Mouse (Mus musculus) midbrain, postnatal 0 days (tissue): Measurements from ENCODE around the gene Fig4. TPM values are rescaled to one million over a fixed set of nuclear protein-coding genes. Genes with fewer than 3 reads are reported as not detected.

Source experiments
- ATAC-seq: fragments of 200-750 bp; cut with Nextera tagmentation; 2 replicates; pipeline ENCODE4 v1.8.0; 2017; ENCODE audit warnings: moderate number of reproducible peaks, mild to moderate bottlenecking, moderate TSS enrichment, moderate library complexity; ENCODE audit not compliant: low FRiP score
- DNase-seq: peaks from one replicate; pipeline ENCODE4 v3.0.0-alpha.2; 2015; ENCODE audit warnings: low spot score
- H3K27ac ChIP-seq: fragments of 300-500 bp; sonication (generic); 2 replicates; pipeline ENCODE4 v1.5.1; 2014; ENCODE audit warnings: low read depth, mild to moderate bottlenecking, low read length, mixed read lengths
- H3K27me3 ChIP-seq: fragments of 300-500 bp; sonication (generic); 2 replicates; pipeline ENCODE4 v1.6.1; 2014; ENCODE audit warnings: low read length, control low read depth, mixed read lengths; ENCODE audit not compliant: insufficient read depth
- H3K36me3 ChIP-seq: fragments of 300-500 bp; sonication (generic); 2 replicates; pipeline ENCODE4 v1.6.1; 2014; ENCODE audit warnings: low read length, control low read depth, mixed read lengths; ENCODE audit not compliant: insufficient read depth
- H3K4me1 ChIP-seq: fragments of 300-500 bp; sonication (generic); 2 replicates; pipeline ENCODE4 v1.6.1; 2014; ENCODE audit warnings: mild to moderate bottlenecking, control low read depth, antibody characterized with exemption, low read length, mixed read lengths; ENCODE audit not compliant: insufficient read depth
- H3K4me2 ChIP-seq: fragments of 300-500 bp; sonication (generic); 2 replicates; pipeline ENCODE4 v1.6.1; 2014; ENCODE audit warnings: low read depth, mild to moderate bottlenecking, low read length, mixed read lengths; ENCODE audit not compliant: poor library complexity, severe bottlenecking
- H3K4me3 ChIP-seq: fragments of 300-500 bp; sonication (generic); 2 replicates; pipeline ENCODE4 v1.5.1; 2014; ENCODE audit warnings: low read depth, mild to moderate bottlenecking, low read length, moderate library complexity
- H3K9ac ChIP-seq: fragments of 300-500 bp; sonication (generic); replicated peaks from 2 replicates; pipeline ENCODE4 v1.6.1; 2014; ENCODE audit warnings: mild to moderate bottlenecking, low read length, moderate library complexity, mixed read lengths; ENCODE audit not compliant: poor library complexity, severe bottlenecking
- H3K9me3 ChIP-seq: fragments of 300-500 bp; sonication (generic); 2 replicates; pipeline ENCODE4 v1.6.1; 2016; ENCODE audit warnings: low read length, control low read depth
- CTCF ChIP-seq: IDR thresholded peaks from 2 replicates; pipeline ENCODE4 v1.5.1; 2016; ENCODE audit warnings: antibody characterized with exemption, mild to moderate bottlenecking
- WGBS: fragments of 180-500 bp; shearing (Covaris S2); extraction: QIAGEN DNeasy Blood & Tissue Kit; methylation state at CpG from one replicate; pipeline ENCODE4 v1.1.7; 2014; 5-methylcytosine and 5-hydroxymethylcytosine counted together
- polyA plus RNA-seq: library from polyadenylated mRNA; unstranded; fragments of >200 nt; fragmentation: Nextera tagmentation; extraction: Ambion mirVana; gene quantifications from 2 replicates; pipeline ENCODE4 v1.2.1, GENCODE M21; 2015
- total RNA-seq: library from RNA; depleted of rRNA; stranded (reverse); fragments of >200 nt; gene quantifications from 2 replicates; pipeline ENCODE4 v1.2.3, GENCODE M21; 2014

Fig4 gene
- total and polyA plus RNA-seq, 2 experiments from 2014 or later, result 30.1 to 31.0 TPM

DNA sequence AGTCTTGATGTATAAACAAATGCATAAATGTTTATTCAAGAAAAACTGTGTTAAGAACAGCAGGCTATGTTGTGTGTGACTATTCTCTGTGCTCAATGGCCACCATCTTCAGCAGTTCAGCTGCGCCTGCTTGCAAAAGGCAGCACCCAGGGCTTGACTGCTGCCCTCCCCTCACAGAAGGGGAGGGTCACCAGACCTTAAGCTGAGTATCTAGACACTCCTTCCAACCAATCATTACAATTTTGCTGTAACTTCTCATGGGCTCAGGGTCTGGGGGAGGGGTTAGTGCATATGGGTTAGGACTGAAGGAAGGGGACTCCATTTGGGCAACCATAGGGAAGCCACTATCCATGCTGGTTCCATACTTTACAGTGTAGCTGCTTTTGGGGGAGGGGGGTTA, 24.3 kb downstream of the Fig4 start:
- no peak for TF ChIP-seq CTCF
- H3K4me2 ChIP-seq, result no peak overlapping the region
- ATAC-seq (no peak), DNase-seq (no peak)
- H3K27ac ChIP-seq, result no peak overlapping the region
- no peaks in the 10 kb centered on the region for H3K4me1 ChIP-seq
- WGBS, result 92% methylated on average over 1 of the region's 1 CpGs
- no peaks in the 10 kb centered on the region for H3K9me3 ChIP-seq
- H3K27me3 ChIP-seq, result no peaks in the 10 kb centered on the region
- no peak overlapping the region for H3K4me3 ChIP-seq
- H3K9ac ChIP-seq, result no peak overlapping the region
- no peaks in the 10 kb centered on the region for H3K36me3 ChIP-seq

DNA sequence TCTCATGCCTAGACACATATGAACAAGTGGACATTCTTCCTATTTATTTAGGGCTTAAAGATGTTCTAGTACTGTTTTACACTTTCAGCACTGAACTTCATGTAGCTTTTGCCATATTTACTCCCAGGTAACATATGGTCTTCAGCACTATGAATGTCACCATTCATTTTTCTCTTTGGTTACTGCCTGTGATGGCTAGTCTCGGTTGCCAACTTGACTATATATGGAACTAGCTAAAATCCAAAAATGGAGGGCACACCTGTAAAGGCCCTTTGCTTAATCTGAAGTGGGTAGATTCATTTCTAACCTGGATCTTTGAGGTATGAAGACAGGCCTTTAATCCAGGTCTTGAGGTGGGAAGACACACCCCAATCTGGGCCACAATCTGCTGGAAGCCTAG, 28.2 kb downstream of the Fig4 start:
- DNase-seq (no peak), ATAC-seq (no peak)
- TF ChIP-seq CTCF, result no peak
- Histone ChIP-seq H3K9me3 (no peaks in the 10 kb centered on the region), H3K4me3 (no peak overlapping the region), H3K27ac (no peak overlapping the region), H3K27me3 (no peaks in the 10 kb centered on the region), H3K4me1 (no peaks in the 10 kb centered on the region), H3K36me3 (no peaks in the 10 kb centered on the region), H3K9ac (no peak overlapping the region), H3K4me2 (no peak overlapping the region)
- 96% methylated on average over 1 of the region's 1 CpGs for WGBS

GRCm38 (mm10) chr10:41271860-41272259, 31.2 kb downstream of the Fig4 start:
- Histone ChIP-seq H3K4me3 (no peak overlapping the region), H3K27ac (no peak overlapping the region), H3K4me1 (no peaks in the 10 kb centered on the region), H3K27me3 (no peaks in the 10 kb centered on the region), H3K9ac (no peak overlapping the region), H3K36me3 (no peaks in the 10 kb centered on the region; the same call in 1 of the 2 replicates), H3K9me3 (no peaks in the 10 kb centered on the region), H3K4me2 (no peak overlapping the region)
- ATAC-seq (no peak), DNase-seq (peak; percentile 59)
- peak; percentile 75 for TF ChIP-seq CTCF
- WGBS, result 44% methylated on average over 7 of the region's 7 CpGs

DNA sequence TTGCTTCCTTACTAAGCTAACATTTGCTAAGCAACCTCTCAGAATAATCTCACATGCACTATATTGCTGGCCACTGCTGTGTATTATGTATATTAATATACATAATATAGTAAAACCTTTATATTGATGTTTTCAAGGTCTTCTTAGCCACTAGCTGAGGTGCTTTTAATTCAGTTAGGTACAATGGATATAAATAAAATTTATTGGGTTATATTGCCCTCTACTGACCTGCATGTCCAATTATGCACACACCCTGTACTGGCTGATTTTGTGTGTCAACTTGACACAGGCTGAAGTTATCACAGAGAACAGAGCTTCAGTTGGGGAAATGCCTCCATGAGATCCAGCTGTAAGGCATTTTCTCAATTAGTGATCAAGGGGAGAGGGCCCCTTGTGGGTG, 41.2 kb downstream of the Fig4 start:
- DNase-seq (peak; percentile 21), ATAC-seq (0 out of 2 replicates have a peak, but pooled peaks have one; percentile 44)

GRCm38 (mm10) chr10:41261218-41261617, 41.8 kb downstream of the Fig4 start:
- TF ChIP-seq CTCF, result no peak
- Histone ChIP-seq H3K27me3 (no peaks in the 10 kb centered on the region), H3K27ac (no peak overlapping the region), H3K4me1 (no peaks in the 10 kb centered on the region), H3K4me2 (no peak overlapping the region), H3K36me3 (peaks cover 11% of the 10 kb centered on the region; the same call in 1 of the 2 replicates), H3K9ac (no peak overlapping the region), H3K4me3 (no peak overlapping the region), H3K9me3 (no peaks in the 10 kb centered on the region)
- WGBS, result 53% methylated on average over 1 of the region's 1 CpGs
- ATAC-seq (no peak), DNase-seq (no peak)

More for the DNA sequence above, 41.2 kb downstream of the Fig4 start:
- Histone ChIP-seq H3K9ac (no peak overlapping the region), H3K4me2 (no peak overlapping the region), H3K9me3 (no peaks in the 10 kb centered on the region), H3K36me3 (peaks cover 8% of the 10 kb centered on the region; the same call in 1 of the 2 replicates), H3K27ac (no peak overlapping the region), H3K4me1 (no peaks in the 10 kb centered on the region), H3K4me3 (no peak overlapping the region), H3K27me3 (no peaks in the 10 kb centered on the region)
- TF ChIP-seq CTCF, result peak; percentile 67

DNA sequence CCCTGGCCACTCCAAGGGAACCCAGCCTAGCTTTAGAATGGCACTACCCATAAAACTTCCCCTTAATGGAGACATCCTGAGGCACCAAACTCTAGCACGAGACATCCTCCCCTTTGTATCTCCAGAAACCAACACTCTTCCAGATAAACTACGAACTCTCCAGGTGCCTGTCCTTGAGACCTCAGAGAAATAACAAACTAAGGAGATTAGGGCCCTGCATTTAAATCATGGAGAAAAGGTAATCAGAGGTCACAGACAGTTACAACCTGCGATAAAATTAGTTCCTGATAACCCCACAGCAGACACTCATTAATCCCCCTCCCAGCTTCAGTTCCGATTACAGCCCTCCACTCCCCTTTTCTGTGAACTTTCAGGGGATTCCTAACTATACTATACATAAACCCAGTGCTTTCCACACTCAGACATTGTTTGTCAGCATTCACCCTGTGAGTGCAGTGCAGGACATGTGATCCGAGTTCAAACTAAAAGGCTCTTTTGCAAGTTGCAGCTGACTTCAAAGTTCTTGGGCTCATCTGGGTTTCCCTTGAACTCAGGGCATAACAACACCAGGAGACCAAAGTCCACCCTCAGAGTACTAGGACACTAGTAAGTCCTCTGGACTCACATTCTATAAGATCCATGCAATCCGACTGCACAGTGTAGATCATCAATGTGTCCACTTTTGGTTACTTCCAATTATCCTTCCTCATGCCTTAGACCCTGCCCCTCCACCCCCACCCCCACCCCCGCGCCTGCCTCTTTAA, 42.6 kb downstream of the Fig4 start:
- ATAC-seq (no peak), DNase-seq (no peak)
- Histone ChIP-seq H3K36me3 (peaks cover 18% of the 10 kb centered on the region; the same call in 1 of the 2 replicates), H3K27ac (no peak overlapping the region), H3K27me3 (no peaks in the 10 kb centered on the region), H3K9ac (no peak overlapping the region), H3K4me3 (no peak overlapping the region), H3K9me3 (no peaks in the 10 kb centered on the region), H3K4me1 (no peaks in the 10 kb centered on the region), H3K4me2 (no peak overlapping the region)
- TF ChIP-seq CTCF, result no peak
- 59% methylated on average over 8 of the region's 8 CpGs for WGBS
